Mouse (Mus musculus) layer of hippocampus, postnatal 10 days (tissue): ENCODE data around the gene Taar5. TPM values are rescaled to one million over a fixed set of nuclear protein-coding genes. Genes with fewer than 3 reads are reported as not detected.

Source experiments
- DNase-seq, 2 experiments: peaks; one replicate each; pipeline ENCODE4 v3.0.0; 2021; ENCODE audit warnings: low spot score in 2 of 2
- total RNA-seq, 2 experiments: library from RNA; stranded (reverse); gene quantifications; 2 replicates each; pipeline ENCODE4 v1.2.3; 2021

The Taar5 gene
- total RNA-seq, 2 experiments from 2014 or later: not detected

- no peak for DNase-seq
Observed at GRCm38 (mm10) chr10:24007034-24007433, 36.5 kb downstream of the Taar5 start.

DNA sequence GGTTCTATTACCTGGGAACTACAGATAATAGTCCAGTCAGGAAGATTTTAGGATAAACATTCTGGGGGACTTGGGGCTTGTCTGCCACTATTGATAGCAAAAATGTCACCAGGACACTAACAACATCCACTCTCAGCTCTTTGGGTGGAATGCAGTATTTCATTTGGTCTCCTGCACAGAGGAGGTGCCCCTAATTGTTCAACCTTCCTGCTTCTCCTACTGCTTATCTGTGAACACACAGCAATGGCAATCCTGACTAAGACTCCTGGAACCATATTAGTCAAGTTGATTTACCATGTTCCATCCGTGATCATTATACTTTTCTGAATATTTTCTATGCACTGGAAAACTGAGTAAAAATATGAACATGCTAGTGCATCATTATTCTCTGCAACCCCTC, 37.6 kb downstream of the Taar5 start:
- DNase-seq: no peak

Other genes starting within 250 kb of the Taar5 start
- 100 to 1,000 TPM; 336 to 348 TPM for gene Rps12, start 183.4 kb upstream of the Taar5 start, total RNA-seq
- 10 to 100 TPM; 18.2 to 22.0 TPM for gene Slc18b1, start 173.7 kb upstream of the Taar5 start, total RNA-seq
- gene Vnn3, start 119.2 kb upstream of the Taar5 start, total RNA-seq: under 1 TPM in 1 of 2 experiments, not detected in 1; 0.46 TPM
- under 1 TPM; 0.66 to 0.71 TPM for gene Vnn1, start 76.0 kb upstream of the Taar5 start, total RNA-seq
- gene Taar1, start 50.4 kb upstream of the Taar5 start, total RNA-seq: not detected
- gene Taar2, start 32.1 kb upstream of the Taar5 start, total RNA-seq: not detected
- gene Taar3, start 21.1 kb upstream of the Taar5 start, total RNA-seq: not detected
- not detected for gene Taar4, start 10.2 kb upstream of the Taar5 start, total RNA-seq
- gene Taar6, start 14.9 kb downstream of the Taar5 start, total RNA-seq: not detected
- gene Taar7a, start 22.8 kb downstream of the Taar5 start, total RNA-seq: not detected
- not detected for gene Taar7b, start 29.2 kb downstream of the Taar5 start, total RNA-seq
- not detected for gene Taar7d, start 56.5 kb downstream of the Taar5 start, total RNA-seq
- gene Taar7e, start 66.9 kb downstream of the Taar5 start, total RNA-seq: not detected
- not detected for gene Taar7f, start 78.8 kb downstream of the Taar5 start, total RNA-seq
- gene Taar8a, start 105.8 kb downstream of the Taar5 start, total RNA-seq: not detected
- gene Taar8b, start 121.6 kb downstream of the Taar5 start, total RNA-seq: not detected
- gene Taar8c, start 131.2 kb downstream of the Taar5 start, total RNA-seq: not detected
- not detected for gene Taar9, start 138.8 kb downstream of the Taar5 start, total RNA-seq
- gene Stx7, start 178.6 kb downstream of the Taar5 start, total RNA-seq: 100 to 1,000 TPM; 169 to 187 TPM